Mouse (Mus musculus): ENCODE data around the gene Oas1f. TPM values are rescaled to one million over a fixed set of nuclear protein-coding genes. Genes with fewer than 3 reads are reported as not detected.
"Not testable (repeated sequence)": the region's sequence is repeated elsewhere in the genome, so short reads cannot be mapped to it uniquely, and the experiment has no call there.

Gene Oas1f
- not detected in 2 replicates for polyA plus RNA-seq (2014; fragmentation: Nextera tagmentation; extraction: Ambion mirVana)

GRCm38 (mm10) chr5:120847067-120847466 is at the start of gene Oas1f:
Oas1f (plus strand) TSS chr5:120847367.
- H3K9ac ChIP-seq = no peak within 1 kb of the TSS
- no peak for ATAC-seq (ENCODE audit: low FRiP score)
- H3K4me2 ChIP-seq (replicated peaks) = no peak within 1 kb of the TSS
- H3K27me3 ChIP-seq (ENCODE audit: control insufficient read depth, insufficient read depth, low read length) = no peaks in the 10 kb centered on the region
- no peak within 1 kb of the TSS for H3K27ac ChIP-seq
- H3K9me3 ChIP-seq (ENCODE audit: control insufficient read depth, low read length) = no peaks in the 10 kb centered on the region
- H3K4me3 ChIP-seq (replicated peaks; ENCODE audit: low read length) = no peak within 1 kb of the TSS
- no peaks in the 10 kb centered on the region for H3K36me3 ChIP-seq (replicated peaks; ENCODE audit: control insufficient read depth, insufficient read depth)
- H3K4me1 ChIP-seq (replicated peaks; ENCODE audit: control insufficient read depth, insufficient read depth, low read length) = no peaks in the 10 kb centered on the region
- WGBS = 76% methylated on average over 4 of the region's 4 CpGs
- DNase-seq (ENCODE audit: low spot score) = no peak

- H3K36me3 ChIP-seq (replicated peaks; ENCODE audit: control insufficient read depth, insufficient read depth); ATAC-seq (ENCODE audit: low FRiP score); H3K4me2 ChIP-seq (replicated peaks); H3K4me3 ChIP-seq (replicated peaks; ENCODE audit: low read length); H3K27me3 ChIP-seq (ENCODE audit: control insufficient read depth, insufficient read depth, low read length); DNase-seq (ENCODE audit: low spot score); H3K9me3 ChIP-seq (ENCODE audit: control insufficient read depth, low read length); H3K4me1 ChIP-seq (replicated peaks; ENCODE audit: control insufficient read depth, insufficient read depth, low read length); H3K27ac ChIP-seq; H3K9ac ChIP-seq: not testable (repeated sequence)
- 78% methylated on average over 5 of the region's 5 CpGs for WGBS
These were observed 49.0 kb upstream of the Oas1f start for GRCm38 (mm10) chr5:120798147-120798546.

DNA sequence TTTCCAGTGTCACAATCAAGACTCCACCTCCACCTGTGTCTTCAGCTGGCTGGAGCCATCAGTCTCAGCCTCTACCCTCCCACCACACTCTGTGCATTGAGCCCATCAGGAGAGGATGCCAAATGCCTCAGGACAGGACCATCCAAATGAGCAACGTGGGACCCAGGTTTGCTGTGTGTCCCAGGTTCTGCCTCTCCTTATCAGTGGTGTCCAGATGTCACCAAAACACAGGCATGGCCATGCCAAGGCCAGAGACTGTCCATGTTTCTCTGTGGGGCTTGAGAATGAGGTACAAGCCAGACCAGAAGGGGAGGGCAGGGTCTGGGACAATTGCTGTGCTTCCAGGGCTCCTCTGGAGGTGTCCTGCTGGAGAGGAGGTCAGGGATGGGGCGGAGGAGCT is 48.2 kb upstream of the Oas1f start:
- not testable (repeated sequence) for ATAC-seq (ENCODE audit: low FRiP score); H3K4me2 ChIP-seq (replicated peaks); DNase-seq (ENCODE audit: low spot score); H3K9me3 ChIP-seq (ENCODE audit: control insufficient read depth, low read length); H3K4me1 ChIP-seq (replicated peaks; ENCODE audit: control insufficient read depth, insufficient read depth, low read length); H3K4me3 ChIP-seq (replicated peaks; ENCODE audit: low read length); H3K27me3 ChIP-seq (ENCODE audit: control insufficient read depth, insufficient read depth, low read length); H3K9ac ChIP-seq; H3K27ac ChIP-seq; H3K36me3 ChIP-seq (replicated peaks; ENCODE audit: control insufficient read depth, insufficient read depth)
- 68% methylated on average over 2 of the region's 2 CpGs for WGBS

GRCm38 (mm10) chr5:120803596-120803995 is 43.6 kb upstream of the Oas1f start:
- no peak overlapping the region for H3K9ac ChIP-seq
- WGBS = 76% methylated on average over 2 of the region's 2 CpGs
- no peak overlapping the region for H3K27ac ChIP-seq
- ATAC-seq (ENCODE audit: low FRiP score) = no peak
- no peaks in the 10 kb centered on the region for H3K27me3 ChIP-seq (ENCODE audit: control insufficient read depth, insufficient read depth, low read length)
- no peak overlapping the region for H3K4me3 ChIP-seq (replicated peaks; ENCODE audit: low read length)
- H3K4me1 ChIP-seq (replicated peaks; ENCODE audit: control insufficient read depth, insufficient read depth, low read length) = no peaks in the 10 kb centered on the region
- H3K9me3 ChIP-seq (ENCODE audit: control insufficient read depth, low read length) = no peaks in the 10 kb centered on the region
- DNase-seq (ENCODE audit: low spot score) = no peak
- no peaks in the 10 kb centered on the region for H3K36me3 ChIP-seq (replicated peaks; ENCODE audit: control insufficient read depth, insufficient read depth)
- H3K4me2 ChIP-seq (replicated peaks) = no peak overlapping the region

- Histone ChIP-seq H3K9ac (no peak overlapping the region), H3K27me3 (ENCODE audit: control insufficient read depth, insufficient read depth, low read length) (no peaks in the 10 kb centered on the region), H3K9me3 (ENCODE audit: control insufficient read depth, low read length) (no peaks in the 10 kb centered on the region), H3K4me1 (replicated peaks; ENCODE audit: control insufficient read depth, insufficient read depth, low read length) (peaks cover under 1% of the 10 kb centered on the region; the same call in 1 of the 2 replicates), H3K27ac (no peak overlapping the region), H3K4me2 (replicated peaks) (no peak overlapping the region), H3K4me3 (replicated peaks; ENCODE audit: low read length) (no peak overlapping the region), H3K36me3 (replicated peaks; ENCODE audit: control insufficient read depth, insufficient read depth) (no peaks in the 10 kb centered on the region)
- WGBS = 90% methylated on average over 1 of the region's 1 CpGs
- DNase-seq (ENCODE audit: low spot score) (peak; percentile 43), ATAC-seq (ENCODE audit: low FRiP score) (no peak)
These were observed 40.7 kb upstream of the Oas1f start for GRCm38 (mm10) chr5:120806458-120806857.

DNA sequence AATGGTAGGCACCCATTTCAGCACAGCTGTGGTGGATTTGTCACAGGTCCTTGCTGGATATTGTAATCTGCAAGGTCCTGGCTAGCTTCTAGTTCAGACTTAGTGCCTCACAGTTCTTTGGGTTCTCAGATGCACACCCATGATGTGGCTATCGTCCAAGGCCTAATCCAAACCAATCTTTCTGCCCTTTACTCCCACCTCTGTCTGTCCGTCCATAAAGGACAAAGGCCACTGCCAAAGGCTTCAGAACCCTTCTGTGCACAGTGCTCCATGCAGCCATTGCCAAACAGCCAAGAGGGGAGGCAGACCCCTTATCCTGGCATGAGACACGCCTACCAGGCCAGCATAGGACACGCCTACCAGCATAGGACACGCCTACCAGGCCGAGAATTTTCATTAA is 38.0 kb upstream of the Oas1f start:
- no peak overlapping the region for H3K9ac ChIP-seq
- no peak overlapping the region for H3K4me2 ChIP-seq (replicated peaks)
- no peak for DNase-seq (ENCODE audit: low spot score)
- WGBS = 48% methylated on average over 6 of the region's 6 CpGs
- H3K36me3 ChIP-seq (replicated peaks; ENCODE audit: control insufficient read depth, insufficient read depth) = no peaks in the 10 kb centered on the region
- no peaks in the 10 kb centered on the region for H3K9me3 ChIP-seq (ENCODE audit: control insufficient read depth, low read length)
- no peak for ATAC-seq (ENCODE audit: low FRiP score)
- no peaks in the 10 kb centered on the region for H3K27me3 ChIP-seq (ENCODE audit: control insufficient read depth, insufficient read depth, low read length)
- no peak overlapping the region for H3K4me3 ChIP-seq (replicated peaks; ENCODE audit: low read length)
- no peak overlapping the region for H3K27ac ChIP-seq
- peaks cover 9% of the 10 kb centered on the region; the same call in 1 of the 2 replicates for H3K4me1 ChIP-seq (replicated peaks; ENCODE audit: control insufficient read depth, insufficient read depth, low read length)

GRCm38 (mm10) chr5:120811951-120812819 is 35.0 kb upstream of the Oas1f start, which contains the start of gene Oas1c:
Oas1c (minus strand) TSS chr5:120812514.
- H3K27me3 ChIP-seq (ENCODE audit: control insufficient read depth, insufficient read depth, low read length) = no peaks in the 10 kb centered on the region
- H3K36me3 ChIP-seq (replicated peaks; ENCODE audit: control insufficient read depth, insufficient read depth) = no peaks in the 10 kb centered on the region
- no peaks in the 10 kb centered on the region for H3K9me3 ChIP-seq (ENCODE audit: control insufficient read depth, low read length)
- H3K4me1 ChIP-seq (replicated peaks; ENCODE audit: control insufficient read depth, insufficient read depth, low read length) = peaks cover 9% of the 10 kb centered on the region; the same call in 1 of the 2 replicates
- ATAC-seq (ENCODE audit: low FRiP score) (peak; percentile 80), DNase-seq (ENCODE audit: low spot score) (peak; percentile 82)
- WGBS = 7% methylated on average over 18 of the region's 18 CpGs
- H3K27ac ChIP-seq = peak within 1 kb of the TSS; percentile 72
- peak within 1 kb of the TSS; percentile 20 for H3K4me3 ChIP-seq (replicated peaks; ENCODE audit: low read length)
- peak within 1 kb of the TSS; percentile 53 for H3K4me2 ChIP-seq (replicated peaks)
- H3K9ac ChIP-seq = peak within 1 kb of the TSS; percentile 56

DNA sequence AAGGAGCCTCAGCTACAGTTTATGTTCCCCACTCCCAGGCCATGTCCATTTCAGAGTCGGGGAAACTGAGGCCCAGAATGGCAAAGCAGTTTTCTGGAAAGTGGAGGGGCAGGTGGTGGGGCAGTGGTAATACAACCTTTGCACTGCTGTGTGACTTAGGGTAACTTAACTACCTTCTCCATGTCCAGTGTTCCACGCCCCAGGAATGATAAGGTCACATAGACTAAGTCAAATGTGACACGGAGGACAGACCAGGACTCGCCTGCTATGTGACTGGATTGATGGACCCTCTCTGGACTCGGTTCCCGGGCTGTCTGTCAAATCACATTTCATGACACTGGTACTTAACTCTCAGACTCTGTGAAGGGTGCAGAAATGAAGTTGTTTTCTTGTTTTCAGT is 34.1 kb upstream of the Oas1f start:
- WGBS = 86% methylated on average over 6 of the region's 6 CpGs

GRCm38 (mm10) chr5:120815949-120816348 is 31.2 kb upstream of the Oas1f start:
- no peaks in the 10 kb centered on the region for H3K27me3 ChIP-seq (ENCODE audit: control insufficient read depth, insufficient read depth, low read length)
- 66% methylated on average over 3 of the region's 3 CpGs for WGBS
- H3K4me1 ChIP-seq (replicated peaks; ENCODE audit: control insufficient read depth, insufficient read depth, low read length) = peaks cover 9% of the 10 kb centered on the region; the same call in 1 of the 2 replicates
- no peak for DNase-seq (ENCODE audit: low spot score)
- peaks cover 15% of the 10 kb centered on the region for H3K9me3 ChIP-seq (ENCODE audit: control insufficient read depth, low read length)
- no peak for ATAC-seq (ENCODE audit: low FRiP score)
- H3K27ac ChIP-seq = no peak overlapping the region
- no peak overlapping the region for H3K9ac ChIP-seq
- H3K4me3 ChIP-seq (replicated peaks; ENCODE audit: low read length) = no peak overlapping the region
- H3K36me3 ChIP-seq (replicated peaks; ENCODE audit: control insufficient read depth, insufficient read depth) = no peaks in the 10 kb centered on the region
- no peak overlapping the region for H3K4me2 ChIP-seq (replicated peaks)

More for the DNA sequence above, 34.1 kb upstream of the Oas1f start:
- H3K9ac ChIP-seq = no peak overlapping the region
- ATAC-seq (ENCODE audit: low FRiP score) (no peak), DNase-seq (ENCODE audit: low spot score) (no peak)
- no peaks in the 10 kb centered on the region for H3K36me3 ChIP-seq (replicated peaks; ENCODE audit: control insufficient read depth, insufficient read depth)
- H3K9me3 ChIP-seq (ENCODE audit: control insufficient read depth, low read length) = no peaks in the 10 kb centered on the region
- H3K4me3 ChIP-seq (replicated peaks; ENCODE audit: low read length) = no peak overlapping the region; the same call in 1 of the 2 replicates
- H3K4me1 ChIP-seq (replicated peaks; ENCODE audit: control insufficient read depth, insufficient read depth, low read length) = peaks cover 9% of the 10 kb centered on the region; the same call in 1 of the 2 replicates
- H3K27me3 ChIP-seq (ENCODE audit: control insufficient read depth, insufficient read depth, low read length) = no peaks in the 10 kb centered on the region
- H3K4me2 ChIP-seq (replicated peaks) = peak overlapping the region; percentile 53
- no peak overlapping the region for H3K27ac ChIP-seq

Data from hindbrain, embryonic 14.5 days (tissue).